9 mouse cellular contexts compared by ENCODE assay signal in genomic region chr15:97813452-97814204, GRCm38 (mm10). TPM values are rescaled to one million over a fixed set of nuclear protein-coding genes. Genes with fewer than 3 reads are reported as not detected.
A peak's percentile ranks its signal among the peaks of the same experiment; 100 is the strongest.
DNase-seq lines count a peak whose midpoint lies in the region; ATAC-seq lines count a peak whose summit lies in the region.
"Had no signal": no experiment of that assay in that cellular context is flagged by ENCODE, and none has a peak within 500 bp of the region (broad histone marks: within the 10 kb centered on the region; RNA-seq: fewer than 3 reads in every experiment).

No protein-coding gene starts in this region.

- intact Hi-C loops in heart, postnatal 14 days (cut with DNase I): no loop called here

- DNase-seq in gastrocnemius, postnatal 10 days: peak; percentile 58
- no peak for DNase-seq in gastrocnemius, adult 18-20 months (ENCODE audit: low spot score)
- no peak for DNase-seq in embryonic facial prominence, embryonic 11.5 days (ENCODE audit: low spot score)
- DNase-seq in heart, postnatal 14 days: peak; percentile 68 to 75
- DNase-seq in embryo, embryonic 10 days (ENCODE audit: low spot score): no peak
- no peak for DNase-seq in frontal cortex, postnatal 14 days (ENCODE audit: low spot score in 2 of 2)

- H3K36me3 ChIP-seq in embryonic facial prominence, embryonic 11.5 days (replicated peaks; ENCODE audit: control insufficient read depth, insufficient read depth, low read depth, low read length): no peaks in the 10 kb centered on the region; the same call in 1 of the 2 replicates
- peaks cover 28% of the 10 kb centered on the region for H3K36me3 ChIP-seq in limb, embryonic 12.5 days

- peak overlapping the region; percentile 13; the same call in 1 of the 2 replicates for H3K9ac ChIP-seq in embryonic facial prominence, embryonic 11.5 days (replicated peaks; ENCODE audit: low read length)
- H3K9ac ChIP-seq in limb, embryonic 12.5 days (replicated peaks): no peak overlapping the region; the same call in 1 of the 2 replicates
- H3K9ac ChIP-seq: midbrain, embryonic 12.5 days had no signal

- no peak overlapping the region for H3K4me3 ChIP-seq in embryonic facial prominence, embryonic 11.5 days (ENCODE audit: low read depth, low read length)
- no peak overlapping the region for H3K4me3 ChIP-seq in limb, embryonic 12.5 days (replicated peaks)
- H3K4me3 ChIP-seq: midbrain, embryonic 12.5 days had no signal

- 54% methylated on average over 21 of the region's 21 CpGs for WGBS in embryonic facial prominence, embryonic 11.5 days
- WGBS in limb, embryonic 12.5 days: 62% methylated on average over 21 of the region's 21 CpGs

- no peaks in the 10 kb centered on the region for H3K27me3 ChIP-seq in embryonic facial prominence, embryonic 11.5 days (ENCODE audit: control insufficient read depth, insufficient read depth, low read length)
- H3K27me3 ChIP-seq in limb, embryonic 12.5 days: no peaks in the 10 kb centered on the region
- H3K27me3 ChIP-seq: midbrain, embryonic 12.5 days had no signal

- no peaks in the 10 kb centered on the region for H3K4me1 ChIP-seq in embryonic facial prominence, embryonic 11.5 days (ENCODE audit: control insufficient read depth, insufficient read depth, low read length)
- peaks cover 32% of the 10 kb centered on the region for H3K4me1 ChIP-seq in limb, embryonic 12.5 days (replicated peaks)

- H3K27ac ChIP-seq in embryonic facial prominence, embryonic 11.5 days (replicated peaks; ENCODE audit: low read depth, low read length): no peak overlapping the region
- H3K27ac ChIP-seq in limb, embryonic 12.5 days: 0 out of 2 replicates have a peak overlapping the region, but pooled peaks have one; percentile 35
- H3K27ac ChIP-seq: midbrain, embryonic 12.5 days had no signal

- no peak for ATAC-seq in embryonic facial prominence, embryonic 11.5 days (replicated peaks; ENCODE audit: insufficient number of reproducible peaks, low FRiP score, low TSS enrichment, low read depth)
- ATAC-seq in limb, embryonic 12.5 days (ENCODE audit: insufficient number of reproducible peaks, insufficient read depth, low FRiP score, low TSS enrichment, low read depth): no peak
- ATAC-seq in monocyte, adult 5-6 weeks (replicated peaks; ENCODE audit: insufficient number of reproducible peaks, low FRiP score, low TSS enrichment, poor library complexity, severe bottlenecking): no peak

- no peaks in the 10 kb centered on the region for H3K9me3 ChIP-seq in embryonic facial prominence, embryonic 11.5 days (replicated peaks; ENCODE audit: control insufficient read depth, low read length)
- no peaks in the 10 kb centered on the region for H3K9me3 ChIP-seq in limb, embryonic 12.5 days
- H3K9me3 ChIP-seq: midbrain, embryonic 12.5 days had no signal

- no peak overlapping the region for H3K4me2 ChIP-seq in embryonic facial prominence, embryonic 11.5 days (ENCODE audit: low read depth, low read length)
- no peak overlapping the region for H3K4me2 ChIP-seq in limb, embryonic 12.5 days
- H3K4me2 ChIP-seq: midbrain, embryonic 12.5 days had no signal

RNA-seq across cellular contexts. Expression of gene Hdac7, which starts 30.7 kb away (rescaled TPM):
- total RNA-seq in gastrocnemius, postnatal 10 days (2021): 10 to 100 TPM; 24.5 to 40.3 TPM
- 10 to 100 TPM in 1 of 2 experiments, 1 to 10 TPM in 1; 6.2 to 10.3 TPM for total RNA-seq in gastrocnemius, adult 18-20 months (2021)
- 17.0 and 20.3 TPM in 2 replicates for polyA plus RNA-seq in embryonic facial prominence, embryonic 11.5 days (2014; fragmentation: Nextera tagmentation; extraction: Ambion mirVana)
- total RNA-seq in heart, postnatal 14 days (2021): 10 to 100 TPM; 45.9 to 52.5 TPM
- polyA plus RNA-seq in limb, embryonic 12.5 days (2016; fragmentation: Nextera tagmentation; extraction: Ambion mirVana): 31.5 and 33.6 TPM in 2 replicates
- 6.5 to 17.5 TPM (median 10.7 TPM) in 3 replicates for total RNA-seq in monocyte, adult 5-6 weeks (2017)

RNA-seq across cellular contexts. Expression of gene Slc48a1, which starts 35.3 kb away (rescaled TPM):
- total RNA-seq in gastrocnemius, postnatal 10 days (2021): 10 to 100 TPM; 34.5 to 42.6 TPM
- 10 to 100 TPM; 45.0 to 48.7 TPM for total RNA-seq in gastrocnemius, adult 18-20 months (2021)
- polyA plus RNA-seq in embryonic facial prominence, embryonic 11.5 days (2014; fragmentation: Nextera tagmentation; extraction: Ambion mirVana): 18.9 and 22.8 TPM in 2 replicates
- 10 to 100 TPM; 78.3 to 78.9 TPM for total RNA-seq in heart, postnatal 14 days (2021)
- polyA plus RNA-seq in limb, embryonic 12.5 days (2016; fragmentation: Nextera tagmentation; extraction: Ambion mirVana): 34.2 and 36.6 TPM in 2 replicates
- 20.0 to 22.8 TPM (median 22.4 TPM) in 3 replicates for total RNA-seq in monocyte, adult 5-6 weeks (2017)

RNA-seq across cellular contexts. Expression of gene Rapgef3, which starts 45.9 kb away (rescaled TPM):
- total RNA-seq in gastrocnemius, postnatal 10 days (2021): 1 to 10 TPM; 7.4 to 8.5 TPM
- total RNA-seq in gastrocnemius, adult 18-20 months (2021): 1 to 10 TPM; 6.6 to 9.0 TPM
- polyA plus RNA-seq in embryonic facial prominence, embryonic 11.5 days (2014; fragmentation: Nextera tagmentation; extraction: Ambion mirVana): 2.2 and 2.4 TPM in 2 replicates
- total RNA-seq in heart, postnatal 14 days (2021): 10 to 100 TPM; 32.7 to 34.3 TPM
- 10.1 and 11.1 TPM in 2 replicates for polyA plus RNA-seq in limb, embryonic 12.5 days (2016; fragmentation: Nextera tagmentation; extraction: Ambion mirVana)
- total RNA-seq in monocyte, adult 5-6 weeks (2017): 0.19 to 5.1 TPM (median 1.8 TPM) in 3 replicates

Comparison
In these comparisons a context has a peak if more than half of its experiments do, and no peak if none do; other contexts are left out.
1. DNase-seq: peak in gastrocnemius, postnatal 10 days (single experiment) and heart, postnatal 14 days (2 of 2); none in gastrocnemius, adult 18-20 months (single experiment), embryonic facial prominence, embryonic 11.5 days (single experiment), embryo, embryonic 10 days (single experiment) and frontal cortex, postnatal 14 days (0 of 2).